In the genomic region with DNA sequence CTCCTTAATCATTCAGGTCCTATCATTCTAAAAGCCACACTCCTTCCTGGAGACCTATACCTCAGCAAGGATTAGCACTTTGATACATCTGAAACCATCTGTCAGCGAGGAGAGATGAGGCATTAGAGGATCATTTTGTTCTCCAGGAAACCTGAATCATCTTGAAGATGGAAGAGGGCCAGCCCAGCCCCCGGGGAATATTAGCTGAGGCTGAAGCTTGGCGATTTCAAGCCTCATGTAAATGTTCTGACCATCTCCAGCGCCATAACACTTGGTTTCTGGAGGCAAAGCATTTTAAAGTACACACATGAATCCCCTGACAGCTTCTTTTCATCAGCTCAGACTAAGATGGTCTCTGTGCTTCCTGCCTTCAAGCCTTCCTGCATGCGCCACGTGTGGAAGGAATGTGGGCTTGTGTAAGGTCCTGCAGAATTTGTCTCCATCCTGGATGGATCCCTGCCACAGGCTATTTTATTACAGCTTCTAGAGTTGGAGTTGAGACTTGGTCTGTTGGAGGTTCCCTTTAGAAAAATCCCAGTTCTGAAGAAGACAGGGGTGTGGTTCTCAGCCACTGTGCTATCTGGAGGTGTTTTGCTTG, we compare ENCODE assay signal across 8 mouse cellular contexts. TPM values are rescaled to one million over a fixed set of nuclear protein-coding genes. Genes with fewer than 3 reads are reported as not detected.
DNase-seq lines count a peak whose midpoint lies in the region; ATAC-seq and TF ChIP-seq lines count a peak whose summit lies in the region.

No protein-coding gene starts in this region.

- no peak overlapping the region for H3K9ac ChIP-seq in kidney, embryonic 15.5 days
- no peak overlapping the region for H3K9ac ChIP-seq in intestine, embryonic 15.5 days
- no peak overlapping the region for H3K9ac ChIP-seq in forebrain, postnatal 0 days

- no peak overlapping the region for H3K4me3 ChIP-seq in kidney, embryonic 15.5 days (replicated peaks)
- H3K4me3 ChIP-seq in G1E (ENCODE audit: low read depth, low read length): peak overlapping the region; percentile 80; the same call in 1 of the 2 replicates
- H3K4me3 ChIP-seq in gastrocnemius, adult 2 months: peak overlapping the region; percentile 87
- no peak overlapping the region for H3K4me3 ChIP-seq in intestine, embryonic 15.5 days (replicated peaks)
- no peak overlapping the region for H3K4me3 ChIP-seq in forebrain, postnatal 0 days (ENCODE audit: low read depth, low read length)

- WGBS in kidney, embryonic 15.5 days: 66% methylated on average over 6 of the region's 6 CpGs
- 71% methylated on average over 6 of the region's 6 CpGs for WGBS in intestine, embryonic 15.5 days
- 80% methylated on average over 6 of the region's 6 CpGs for WGBS in forebrain, postnatal 0 days

- H3K27me3 ChIP-seq in kidney, embryonic 15.5 days: no peaks in the 10 kb centered on the region
- no peaks in the 10 kb centered on the region for H3K27me3 ChIP-seq in G1E (ENCODE audit: insufficient read depth, low read length)
- H3K27me3 ChIP-seq in intestine, embryonic 15.5 days (replicated peaks): no peaks in the 10 kb centered on the region
- H3K27me3 ChIP-seq in forebrain, postnatal 0 days (ENCODE audit: insufficient read depth, low read length): no peaks in the 10 kb centered on the region

- DNase-seq in kidney, adult 11 months: no peak
- no peak for DNase-seq in G1E (ENCODE audit: low spot score)
- peak; percentile 76 for DNase-seq in gastrocnemius, adult 2 months
- no peak for DNase-seq in forebrain, postnatal 0 days
- DNase-seq in spleen, adult 18-20 months: no peak
- DNase-seq in left cerebral cortex, adult 9 months (ENCODE audit: low spot score in 2 of 2): no peak

- intact Hi-C loops in gastrocnemius, adult 2 months (cut with DNase I): loop anchor here (5.0 to 10.0 kb wide), 2 partner anchors 123 to 324 kb away; no protein-coding TSS in a partner anchor

- no peak for TF ChIP-seq CTCF in G1E (IDR thresholded peaks at IDR 0.05; ENCODE audit: low read depth, low read length)
- TF ChIP-seq CTCF in gastrocnemius, adult 2 months (IDR thresholded peaks at IDR 0.05): peak; percentile 54
- TF ChIP-seq CTCF in forebrain, postnatal 0 days (IDR thresholded peaks at IDR 0.05; ENCODE audit: low read depth): no peak

- no peak overlapping the region for H3K27ac ChIP-seq in kidney, embryonic 15.5 days
- peak overlapping the region; percentile 97 for H3K27ac ChIP-seq in gastrocnemius, adult 2 months
- no peak overlapping the region for H3K27ac ChIP-seq in intestine, embryonic 15.5 days
- no peak overlapping the region for H3K27ac ChIP-seq in forebrain, postnatal 0 days (ENCODE audit: low read depth, low read length)

- peak overlapping the region; percentile 78; the same call in 1 of the 2 replicates for H3K4me2 ChIP-seq in kidney, embryonic 15.5 days
- H3K4me2 ChIP-seq in intestine, embryonic 15.5 days (replicated peaks): peak overlapping the region; percentile 80; the same call in 1 of the 2 replicates
- H3K4me2 ChIP-seq in forebrain, postnatal 0 days (ENCODE audit: low read depth): no peak overlapping the region

- no peak for ATAC-seq in kidney, embryonic 15.5 days (replicated peaks; ENCODE audit: low FRiP score)
- no peak for ATAC-seq in G1E (ENCODE audit: extremely low read depth, insufficient number of reproducible peaks, low FRiP score, poor library complexity, severe bottlenecking)
- no peak for ATAC-seq in intestine, embryonic 15.5 days
- no peak for ATAC-seq in forebrain, postnatal 0 days

- peaks cover 5% of the 10 kb centered on the region; the same call in 1 of the 2 replicates for H3K36me3 ChIP-seq in kidney, embryonic 15.5 days
- peaks cover 44% of the 10 kb centered on the region for H3K36me3 ChIP-seq in G1E (replicated peaks)
- no peaks in the 10 kb centered on the region for H3K36me3 ChIP-seq in intestine, embryonic 15.5 days
- no peaks in the 10 kb centered on the region for H3K36me3 ChIP-seq in forebrain, postnatal 0 days (ENCODE audit: insufficient read depth)

- peaks cover 36% of the 10 kb centered on the region for H3K4me1 ChIP-seq in kidney, embryonic 15.5 days
- peaks cover 51% of the 10 kb centered on the region for H3K4me1 ChIP-seq in G1E (ENCODE audit: insufficient read depth, low read depth, low read length)
- H3K4me1 ChIP-seq in intestine, embryonic 15.5 days (replicated peaks): peaks cover 11% of the 10 kb centered on the region; the same call in 1 of the 2 replicates
- peaks cover 6% of the 10 kb centered on the region; the same call in 1 of the 2 replicates for H3K4me1 ChIP-seq in forebrain, postnatal 0 days (ENCODE audit: insufficient read depth)

- H3K9me3 ChIP-seq in kidney, embryonic 15.5 days (replicated peaks): no peaks in the 10 kb centered on the region
- no peaks in the 10 kb centered on the region for H3K9me3 ChIP-seq in G1E (replicated peaks)
- H3K9me3 ChIP-seq in intestine, embryonic 15.5 days: no peaks in the 10 kb centered on the region
- no peaks in the 10 kb centered on the region for H3K9me3 ChIP-seq in forebrain, postnatal 0 days (ENCODE audit: low read length)

RNA-seq across cellular contexts. Expression of gene Smim20, which starts 1.3 kb away (rescaled TPM):
- 82.0 and 82.7 TPM in 2 replicates for polyA plus RNA-seq in kidney, embryonic 15.5 days (2015; fragmentation: Nextera tagmentation; extraction: Ambion mirVana)
- 31.8 and 36.0 TPM in 2 replicates for total RNA-seq in G1E (2014; fragmentation: Nextera tagmentation)
- 50.8 and 59.9 TPM in 2 replicates for total RNA-seq in G1E (2017)
- polyA plus RNA-seq in G1E (2012): 33.1 and 43.0 TPM in 2 replicates
- 10 to 100 TPM; 55.5 to 67.5 TPM for total RNA-seq in gastrocnemius, adult 2 months (2021)
- 98.8 and 117 TPM in 2 replicates for polyA plus RNA-seq in intestine, embryonic 15.5 days (2015; fragmentation: Nextera tagmentation; extraction: Ambion mirVana)
- 45.0 and 53.1 TPM in 2 replicates for total RNA-seq in forebrain, postnatal 0 days (2014; rRNA removed)
- polyA plus RNA-seq in forebrain, postnatal 0 days (2015; fragmentation: Nextera tagmentation; extraction: Ambion mirVana): 75.2 and 82.4 TPM in 2 replicates

RNA-seq across cellular contexts. Expression of gene Sel1l3, which starts 54.5 kb away (rescaled TPM):
- polyA plus RNA-seq in kidney, embryonic 15.5 days (2015; fragmentation: Nextera tagmentation; extraction: Ambion mirVana): 19.0 and 20.1 TPM in 2 replicates
- not detected in 2 replicates for total RNA-seq in G1E (2014; fragmentation: Nextera tagmentation)
- total RNA-seq in G1E (2017): 0.12 and 0.44 TPM in 2 replicates
- 0.04 TPM in 1 of 2 replicates, not detected in the other for polyA plus RNA-seq in G1E (2012)
- total RNA-seq in gastrocnemius, adult 2 months (2021): 10 to 100 TPM; 59.8 to 69.4 TPM
- polyA plus RNA-seq in intestine, embryonic 15.5 days (2015; fragmentation: Nextera tagmentation; extraction: Ambion mirVana): 12.2 and 13.9 TPM in 2 replicates
- 28.7 and 28.8 TPM in 2 replicates for total RNA-seq in forebrain, postnatal 0 days (2014; rRNA removed)
- 5.7 and 6.2 TPM in 2 replicates for polyA plus RNA-seq in forebrain, postnatal 0 days (2015; fragmentation: Nextera tagmentation; extraction: Ambion mirVana)

Comparison
In these comparisons a context has a peak if more than half of its experiments do, and no peak if none do; other contexts are left out.
1. H3K4me3 ChIP-seq: peak in G1E (single experiment) and gastrocnemius, adult 2 months (single experiment); none in kidney, embryonic 15.5 days (single experiment), intestine, embryonic 15.5 days (single experiment) and forebrain, postnatal 0 days (single experiment).